Mouse (Mus musculus) brain, embryonic 14.5 days (tissue): ENCODE results near the gene Cfap69.

Experiments used
- CTCF ChIP-seq: fragments of 200-500 bp; IDR thresholded peaks from 2 replicates; pipeline ENCODE4 v1.5.1; 2012; ENCODE audit warnings: inconsistent platforms, mild to moderate bottlenecking, moderate library complexity, borderline replicate concordance; ENCODE audit not compliant: insufficient read depth, insufficient read length; ENCODE audit errors: extremely low read depth
- POLR2A ChIP-seq: fragments of 200-500 bp; IDR thresholded peaks from 2 replicates; pipeline ENCODE4 v1.6.1; 2012; ENCODE audit warnings: mild to moderate bottlenecking, inconsistent platforms, borderline replicate concordance; ENCODE audit not compliant: poor library complexity, insufficient read depth, insufficient read length, severe bottlenecking; ENCODE audit errors: extremely low read depth

DNA sequence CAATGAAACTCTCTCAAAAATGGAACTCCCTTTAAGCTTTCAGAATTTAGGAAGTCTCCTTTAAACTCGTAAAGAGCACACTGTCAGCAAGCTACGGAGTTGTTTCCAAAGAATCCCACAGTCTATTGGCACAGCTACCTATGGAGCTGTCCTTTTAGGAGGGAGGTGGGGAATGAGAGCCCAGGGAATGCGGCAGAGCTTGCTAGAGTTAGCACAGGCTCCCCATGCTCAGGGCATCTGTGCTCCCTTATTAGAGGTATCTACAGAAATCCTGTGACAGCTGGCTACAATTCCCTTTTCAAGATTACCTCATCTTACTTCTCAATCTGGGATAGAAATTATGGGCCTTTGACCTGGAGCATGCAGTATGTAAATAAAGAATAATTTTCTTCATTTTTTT lies 53.5 kb downstream of the Cfap69 start:
- TF ChIP-seq CTCF, result no peak
- no peak for TF ChIP-seq POLR2A
